Mouse (Mus musculus): ENCODE results near the gene Fam71b.

DNA sequence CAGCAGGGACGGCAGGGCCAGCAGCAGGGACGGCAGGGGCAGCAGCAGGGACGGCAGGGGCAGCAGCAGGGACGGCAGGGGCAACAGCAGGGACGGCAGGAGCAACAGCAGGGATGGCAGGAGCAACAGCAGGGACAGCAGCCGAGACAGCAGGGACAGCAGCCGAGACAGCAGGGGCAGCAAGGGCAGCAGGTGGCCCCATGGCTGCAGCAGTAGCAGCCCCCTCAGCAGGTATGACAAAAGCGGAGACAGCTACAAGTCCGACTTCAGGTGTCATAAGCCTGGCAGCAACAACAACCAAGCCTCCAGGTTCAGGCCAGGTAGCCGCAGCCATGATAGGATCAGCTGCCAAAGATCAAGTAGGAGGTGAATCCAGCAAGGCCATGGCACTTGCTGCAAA is 10.4 kb downstream of the Fam71b start:
- TF ChIP-seq CHD2 (IDR thresholded peaks at IDR 0.05; ENCODE audit: low read depth, low read length) (no peak), ZC3H11A (IDR thresholded peaks at IDR 0.05; ENCODE audit: borderline replicate concordance, low read depth, low read length) (no peak), MAFK (IDR thresholded peaks at IDR 0.05; ENCODE audit: insufficient read depth, low read depth, low read length) (no peak), ZNF384 (IDR thresholded peaks at IDR 0.05; ENCODE audit: low read depth, low read length) (no peak), HCFC1 (IDR thresholded peaks at IDR 0.05; ENCODE audit: borderline replicate concordance, insufficient read depth, low read length) (no peak)
